Mouse (Mus musculus) MEL (cell line): ENCODE measurements around the gene D16Ertd472e. TPM values are rescaled to one million over a fixed set of nuclear protein-coding genes. Genes with fewer than 3 reads are reported as not detected.

Source experiments
- DNase-seq: peaks from one replicate; pipeline ENCODE4 v3.0.0; 2011; ENCODE audit warnings: low read depth, low spot score
- H3K27ac ChIP-seq: 2 replicates; pipeline ENCODE4 v1.5.1; 2012; ENCODE audit warnings: low read depth, mild to moderate bottlenecking, control low read depth, low read length, moderate library complexity; ENCODE audit not compliant: control insufficient read depth
- H3K27me3 ChIP-seq, 2 experiments: fragments of 150-350 bp in 1 of 2; sonication (generic) in 1 of 2; 2 replicates each; pipeline ENCODE4 v1.6.1; 2012; ENCODE audit warnings: low read length in 2 of 2, mild to moderate bottlenecking in 2 of 2, improper control_type of control experiment in 1 of 2, moderate library complexity in 1 of 2; ENCODE audit not compliant: insufficient read depth in 2 of 2, control insufficient read depth in 1 of 2
- H3K36me3 ChIP-seq, 2 experiments: 2 replicates each; pipeline ENCODE4 v1.6.1; 2012 to 2014; ENCODE audit warnings: low read length in 2 of 2, improper control_type of control experiment in 1 of 2, inconsistent platforms in 1 of 2, mild to moderate bottlenecking in 1 of 2; ENCODE audit not compliant: insufficient read depth in 2 of 2, control insufficient read depth in 1 of 2
- H3K4me1 ChIP-seq, 2 experiments: fragments of 150-350 bp in 1 of 2; sonication (generic) in 1 of 2; 2 replicates each; pipeline ENCODE4 v1.6.1; 2012; ENCODE audit warnings: low read length in 2 of 2, improper control_type of control experiment in 1 of 2, mild to moderate bottlenecking in 1 of 2; ENCODE audit not compliant: insufficient read depth in 2 of 2, control insufficient read depth in 1 of 2
- H3K4me3 ChIP-seq, 2 experiments: fragments of 150-350 bp in 1 of 2; sonication (generic) in 1 of 2; 2 replicates each; pipeline ENCODE4 v1.5.1; 2012; ENCODE audit warnings: low read depth in 2 of 2, low read length in 2 of 2, mild to moderate bottlenecking in 2 of 2, moderate library complexity in 2 of 2, control low read depth in 1 of 2, improper control_type of control experiment in 1 of 2; ENCODE audit not compliant: control insufficient read depth in 1 of 2, insufficient read depth in 1 of 2
- H3K79me2 ChIP-seq: 2 replicates; pipeline ENCODE4 v1.6.1; 2012; ENCODE audit warnings: mild to moderate bottlenecking, low read length, moderate library complexity; ENCODE audit not compliant: control insufficient read depth, poor library complexity, insufficient read depth
- H3K9ac ChIP-seq: 2 replicates; pipeline ENCODE4 v1.6.1; 2012; ENCODE audit warnings: low read depth, mild to moderate bottlenecking, control low read depth, low read length, moderate library complexity; ENCODE audit not compliant: control insufficient read depth, poor library complexity, severe bottlenecking
- H3K9me3 ChIP-seq: fragments of 150-350 bp; sonication (generic); replicated peaks from 2 replicates; pipeline ENCODE4 v1.6.1; 2012; ENCODE audit warnings: mild to moderate bottlenecking, low read length, improper control_type of control experiment, moderate library complexity; ENCODE audit not compliant: insufficient read depth
- BHLHE40 ChIP-seq: IDR thresholded peaks from 2 replicates; pipeline ENCODE4 v1.6.1; 2012; ENCODE audit warnings: low read depth, mild to moderate bottlenecking, inconsistent platforms, low read length, improper control_type of control experiment, borderline replicate concordance
- CHD1 ChIP-seq: IDR thresholded peaks from 2 replicates; pipeline ENCODE4 v1.6.1; 2012; ENCODE audit warnings: low read depth, mild to moderate bottlenecking, inconsistent platforms, low read length, improper control_type of control experiment
- CHD2 ChIP-seq: IDR thresholded peaks from 2 replicates; pipeline ENCODE4 v1.6.1; 2011; ENCODE audit warnings: low read length, improper control_type of control experiment
- CTCF ChIP-seq, 3 experiments: IDR thresholded peaks in 2 of 3; conservative IDR thresholded peaks in 1 of 3; 2 replicates each; pipeline ENCODE4 v1.5.1; 2011 to 2012; ENCODE audit warnings: low read length in 3 of 3, low read depth in 2 of 3, mild to moderate bottlenecking in 2 of 3, improper control_type of control experiment in 1 of 3, inconsistent platforms in 1 of 3, mixed read lengths in 1 of 3, moderate library complexity in 1 of 3; ENCODE audit not compliant: control insufficient read depth in 1 of 3, insufficient read depth in 1 of 3, poor library complexity in 1 of 3, severe bottlenecking in 1 of 3
- ELF1 ChIP-seq: IDR thresholded peaks from 2 replicates; pipeline ENCODE4 v1.6.1; 2014; ENCODE audit warnings: low read depth, mild to moderate bottlenecking, inconsistent platforms, low read length, improper control_type of control experiment, moderate library complexity
- EP300 ChIP-seq, 2 experiments: IDR thresholded peaks; 2 replicates each; pipeline ENCODE4 v1.6.1; 2011; ENCODE audit warnings: improper control_type of control experiment in 2 of 2, low read length in 2 of 2, low read depth in 1 of 2, mild to moderate bottlenecking in 1 of 2
- GABPA ChIP-seq: IDR thresholded peaks from 2 replicates; pipeline ENCODE4 v1.6.1; 2012; ENCODE audit warnings: low read depth, mild to moderate bottlenecking, inconsistent platforms, low read length, improper control_type of control experiment, moderate library complexity
- HCFC1 ChIP-seq: IDR thresholded peaks from 2 replicates; pipeline ENCODE4 v1.6.1; 2012; ENCODE audit warnings: low read depth, mild to moderate bottlenecking, inconsistent platforms, low read length, improper control_type of control experiment, moderate library complexity
- JUND ChIP-seq: IDR thresholded peaks from 2 replicates; pipeline ENCODE4 v1.6.1; 2011; ENCODE audit warnings: low read depth, mild to moderate bottlenecking, improper control_type of control experiment, low read length
- KAT2A ChIP-seq: conservative IDR thresholded peaks from 2 replicates; pipeline ENCODE4 v1.6.1; 2012; ENCODE audit warnings: low read depth, low read length, improper control_type of control experiment, inconsistent platforms
- MAZ ChIP-seq: IDR thresholded peaks from 2 replicates; pipeline ENCODE4 v1.6.1; 2012; ENCODE audit warnings: low read depth, mild to moderate bottlenecking, inconsistent platforms, low read length, improper control_type of control experiment
- MEF2A ChIP-seq: IDR thresholded peaks from 2 replicates; pipeline ENCODE4 v1.6.1; 2014; ENCODE audit warnings: low read depth, mild to moderate bottlenecking, inconsistent platforms, low read length, improper control_type of control experiment; ENCODE audit not compliant: poor library complexity, insufficient replicate concordance, severe bottlenecking; ENCODE audit errors: extremely low read depth
- MXI1 ChIP-seq: IDR thresholded peaks from 2 replicates; pipeline ENCODE4 v1.6.1; 2011; ENCODE audit warnings: mild to moderate bottlenecking, low read depth, low read length, improper control_type of control experiment
- MYB ChIP-seq: IDR thresholded peaks from 2 replicates; pipeline ENCODE4 v1.6.1; 2011; ENCODE audit warnings: mild to moderate bottlenecking, low read depth, low read length, improper control_type of control experiment
- NELFE ChIP-seq: IDR thresholded peaks from 2 replicates; pipeline ENCODE4 v1.6.1; 2011; ENCODE audit warnings: low read depth, low read length, improper control_type of control experiment
- POLR2A ChIP-seq, 2 experiments: IDR thresholded peaks; 2 replicates each; pipeline ENCODE4 v1.6.1; 2011 to 2012; ENCODE audit warnings: low read length in 2 of 2, mild to moderate bottlenecking in 2 of 2, control low read depth in 1 of 2, improper control_type of control experiment in 1 of 2, low read depth in 1 of 2, moderate library complexity in 1 of 2; ENCODE audit not compliant: control insufficient read depth in 1 of 2, insufficient read depth in 1 of 2, poor library complexity in 1 of 2
- POLR2AphosphoS2 ChIP-seq: IDR thresholded peaks from 2 replicates; pipeline ENCODE4 v1.6.1; 2011; ENCODE audit warnings: low read length, improper control_type of control experiment
- RAD21 ChIP-seq: IDR thresholded peaks from 2 replicates; pipeline ENCODE4 v1.6.1; 2011; ENCODE audit warnings: mild to moderate bottlenecking, low read depth, low read length, improper control_type of control experiment
- RCOR1 ChIP-seq: IDR thresholded peaks from 2 replicates; pipeline ENCODE4 v1.6.1; 2012; ENCODE audit warnings: low read depth, mild to moderate bottlenecking, inconsistent platforms, low read length, improper control_type of control experiment
- SIN3A ChIP-seq: IDR thresholded peaks from 2 replicates; pipeline ENCODE4 v1.6.1; 2012; ENCODE audit warnings: low read length, improper control_type of control experiment, inconsistent platforms
- SMC3 ChIP-seq: IDR thresholded peaks from 2 replicates; pipeline ENCODE4 v1.6.1; 2011; ENCODE audit warnings: low read depth, low read length, improper control_type of control experiment
- TCF12 ChIP-seq: IDR thresholded peaks from 2 replicates; pipeline ENCODE4 v1.6.1; 2014; ENCODE audit warnings: low read depth, mild to moderate bottlenecking, inconsistent platforms, low read length, improper control_type of control experiment, moderate library complexity
- USF1 ChIP-seq: IDR thresholded peaks from 2 replicates; pipeline ENCODE4 v1.6.1; 2014; ENCODE audit warnings: low read depth, mild to moderate bottlenecking, inconsistent platforms, low read length, improper control_type of control experiment, moderate library complexity
- USF2 ChIP-seq, 2 experiments: IDR thresholded peaks; 2 replicates each; pipeline ENCODE4 v1.6.1; 2011 to 2012; ENCODE audit warnings: improper control_type of control experiment in 2 of 2, low read length in 2 of 2, borderline replicate concordance in 1 of 2, inconsistent platforms in 1 of 2, low read depth in 1 of 2, mild to moderate bottlenecking in 1 of 2; ENCODE audit not compliant: insufficient read depth in 1 of 2
- ZC3H11A ChIP-seq: IDR thresholded peaks from 2 replicates; pipeline ENCODE4 v1.6.1; 2012; ENCODE audit warnings: low read depth, mild to moderate bottlenecking, inconsistent platforms, low read length, improper control_type of control experiment
- ZMIZ1 ChIP-seq: IDR thresholded peaks from 2 replicates; pipeline ENCODE4 v1.6.1; 2012; ENCODE audit warnings: low read depth, mild to moderate bottlenecking, inconsistent platforms, low read length, improper control_type of control experiment, moderate library complexity
- ZNF384 ChIP-seq: IDR thresholded peaks from 2 replicates; pipeline ENCODE4 v1.6.1; 2012; ENCODE audit warnings: low read depth, mild to moderate bottlenecking, inconsistent platforms, low read length, improper control_type of control experiment
- polyA plus RNA-seq, 2 experiments: library from polyadenylated mRNA; stranded (reverse) in 1 of 2; unstranded in 1 of 2; fragments of >175 nt in 1 of 2; fragments of >200 nt in 1 of 2; gene quantifications; 2 replicates each; pipeline versions ENCODE4 v1.2.1 to v1.2.4; 2012; ENCODE audit warnings: low replicate concordance in 2 of 2, low read depth in 1 of 2; ENCODE audit not compliant: insufficient read length in 2 of 2, insufficient read depth in 1 of 2, missing spikeins in 1 of 2
- total RNA-seq: library from RNA; depleted of rRNA; stranded (reverse); fragments of 300-350 nt; gene quantifications from 2 replicates; pipeline ENCODE4 v1.2.3, GENCODE M21; 2012

D16Ertd472e gene
- total and polyA plus RNA-seq, 3 experiments, result 23.0 to 30.4 (median 23.6) TPM

- TF ChIP-seq JUND, result no peak
- TF ChIP-seq USF1, result no peak
- no peak for TF ChIP-seq RAD21
- no peak for TF ChIP-seq ZNF384
- no peak for TF ChIP-seq NELFE
- TF ChIP-seq ZMIZ1, result no peak
- no peak for TF ChIP-seq POLR2A (IDR thresholded peaks at IDR 0.05; ENCODE audit: control insufficient read depth in 1 of 2, insufficient read depth in 1 of 2, low read depth in 1 of 2, low read length in 2 of 2, poor library complexity in 1 of 2)
- TF ChIP-seq MAZ, result no peak
- TF ChIP-seq RCOR1, result no peak
- TF ChIP-seq KAT2A, result no peak
- no peak for TF ChIP-seq BHLHE40
- TF ChIP-seq HCFC1, result no peak
- TF ChIP-seq CHD2, result no peak
- TF ChIP-seq MXI1, result no peak
- no peak for TF ChIP-seq CHD1
- no peak for TF ChIP-seq ELF1
- TF ChIP-seq ZC3H11A, result no peak
- TF ChIP-seq SIN3A, result no peak
- TF ChIP-seq CTCF (IDR thresholded peaks at IDR 0.05 in 2 of 3, conservative IDR thresholded peaks at IDR 0.05 in 1 of 3; ENCODE audit: control insufficient read depth in 1 of 3, insufficient read depth in 1 of 3, low read depth in 2 of 3, low read length in 3 of 3, poor library complexity in 1 of 3, severe bottlenecking in 1 of 3), result no peak
- no peak for TF ChIP-seq SMC3
- H3K27me3 ChIP-seq, result no peaks in the 10 kb centered on the region
- no peaks in the 10 kb centered on the region for H3K36me3 ChIP-seq
- no peaks in the 10 kb centered on the region for H3K9me3 ChIP-seq
- no peak overlapping the region for H3K4me3 ChIP-seq
- no peak overlapping the region for H3K9ac ChIP-seq
- no peaks in the 10 kb centered on the region for H3K4me1 ChIP-seq
- no peak for DNase-seq
- no peak overlapping the region for H3K27ac ChIP-seq
- H3K79me2 ChIP-seq, result no peaks in the 10 kb centered on the region
Observed at GRCm38 (mm10) chr16:78591130-78591529, 14.6 kb upstream of the D16Ertd472e start.

DNA sequence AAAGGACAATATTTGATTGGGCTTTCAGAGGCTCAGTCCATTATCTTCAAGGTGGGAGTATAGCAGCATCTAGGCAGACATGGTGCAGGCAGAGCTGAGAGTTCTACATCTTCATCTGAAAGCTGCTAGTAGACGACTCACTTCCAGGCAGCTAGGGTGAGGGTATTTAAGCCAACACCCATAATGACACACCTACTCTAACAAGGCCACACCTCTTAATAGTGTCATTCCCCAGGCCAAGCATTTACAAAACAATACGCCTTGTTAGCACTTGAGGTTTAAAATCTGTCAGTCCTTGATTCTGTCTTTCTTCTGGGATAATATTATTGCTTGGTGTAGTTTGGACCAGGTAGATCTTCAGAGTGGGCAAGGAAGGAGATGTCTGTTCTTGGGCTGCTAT, 12.3 kb upstream of the D16Ertd472e start:
- no peaks in the 10 kb centered on the region for H3K36me3 ChIP-seq
- H3K9ac ChIP-seq, result no peak overlapping the region
- no peaks in the 10 kb centered on the region for H3K27me3 ChIP-seq
- H3K9me3 ChIP-seq, result no peaks in the 10 kb centered on the region
- no peak overlapping the region for H3K4me3 ChIP-seq
- H3K79me2 ChIP-seq, result no peaks in the 10 kb centered on the region
- H3K4me1 ChIP-seq, result no peaks in the 10 kb centered on the region
- TF ChIP-seq MEF2A (no peak), CHD1 (no peak), GABPA (no peak), MYB (no peak), SMC3 (no peak), POLR2AphosphoS2 (no peak), TCF12 (no peak), HCFC1 (no peak), USF2 (IDR thresholded peaks at IDR 0.05; ENCODE audit: borderline replicate concordance in 1 of 2, insufficient read depth in 1 of 2, low read depth in 1 of 2, low read length in 2 of 2) (no peak), EP300 (IDR thresholded peaks at IDR 0.05; ENCODE audit: low read depth in 1 of 2, low read length in 2 of 2) (no peak), RCOR1 (no peak)
- DNase-seq, result no peak
- no peak overlapping the region for H3K27ac ChIP-seq
